Mouse (Mus musculus) adrenal gland (tissue): Measurements from ENCODE around the gene Hemgn.

Source experiments
- intact Hi-C: fragments of 180-260 bp; cut with DNase I; formaldehyde crosslinking; loops from one replicate; pipeline ENCODE4 v1.15.1; 2025

The Hemgn gene

DNA sequence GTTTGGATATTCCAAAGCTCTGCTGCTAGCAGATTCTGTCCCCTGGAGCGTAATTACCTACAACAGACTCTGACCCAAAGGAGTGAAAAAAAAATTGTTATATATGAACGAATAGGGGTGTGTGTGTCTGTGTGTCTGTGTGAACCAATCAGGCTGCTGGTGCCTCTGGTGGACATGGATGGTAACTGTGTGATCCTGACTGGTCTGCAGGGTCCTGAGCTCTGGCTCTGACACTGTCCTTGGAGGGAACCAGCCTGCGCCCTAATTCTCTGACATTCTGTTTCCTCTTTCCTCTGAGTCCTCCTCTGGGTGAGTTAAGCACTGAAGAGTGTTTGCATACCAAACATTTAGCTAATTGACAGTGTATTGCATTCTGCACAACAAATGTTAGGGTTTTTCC, 4.2 kb upstream of the Hemgn start:
- intact Hi-C loops = no loop called here

DNA sequence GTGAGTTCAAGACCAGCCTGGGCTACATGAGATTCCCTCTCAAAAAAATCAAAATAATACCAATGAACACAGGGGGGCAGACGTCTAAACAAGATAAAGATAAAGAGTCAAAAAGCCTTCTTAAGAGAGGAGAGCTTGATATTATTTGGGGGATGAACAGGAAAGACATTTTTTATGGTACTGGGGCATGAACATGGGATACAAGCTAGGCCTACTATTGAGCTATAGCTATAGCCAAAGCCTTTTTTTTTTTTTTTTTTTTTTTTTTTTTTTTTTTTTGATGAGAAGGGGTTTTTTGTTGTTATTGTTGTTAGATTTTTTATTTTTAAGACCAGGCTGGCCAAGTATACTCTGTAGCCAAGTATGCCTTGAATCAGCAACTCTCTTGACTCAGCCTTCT, 1.2 kb downstream of the Hemgn start:
- intact Hi-C loops = no loop called here

DNA sequence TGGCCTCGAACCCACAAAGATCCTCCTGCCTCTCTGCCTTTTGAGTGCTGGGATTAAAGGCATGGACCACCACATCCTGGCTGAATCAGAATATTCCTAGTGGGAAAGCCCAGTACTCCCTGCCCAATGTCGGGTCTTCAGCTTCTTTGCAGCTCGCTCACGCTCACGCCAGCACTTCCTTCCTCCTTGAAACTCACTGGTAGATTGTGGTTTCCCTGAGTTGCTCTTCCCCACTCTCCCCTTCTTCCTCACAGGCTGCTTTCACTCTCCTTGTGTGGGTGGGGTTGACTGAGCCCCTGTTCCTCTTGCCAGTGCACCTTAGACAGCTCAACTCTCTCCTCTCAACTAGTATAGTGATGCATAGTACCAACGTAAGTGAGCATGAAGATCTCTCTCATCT, 1.8 kb downstream of the Hemgn start:
- intact Hi-C loops = no loop called here

DNA sequence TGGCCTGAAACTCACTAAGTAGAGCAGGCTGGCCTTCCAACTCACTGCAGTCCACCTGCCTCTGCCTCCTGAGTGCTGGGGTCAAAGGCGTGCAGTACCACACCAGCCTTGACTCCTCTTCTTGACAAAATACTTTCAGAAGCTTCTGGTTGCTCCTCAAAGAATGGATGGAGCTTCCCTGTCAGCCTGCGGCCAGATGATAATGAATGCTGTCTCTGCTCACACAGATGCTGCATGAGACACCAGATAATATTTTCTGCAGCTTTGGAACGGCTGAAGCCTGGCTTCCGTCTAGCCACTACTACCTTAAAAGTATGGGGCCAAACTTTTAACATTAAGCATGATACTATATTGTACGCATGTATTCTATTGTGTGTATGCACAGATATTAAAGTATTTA, 2.6 kb downstream of the Hemgn start:
- intact Hi-C loops = no loop called here

DNA sequence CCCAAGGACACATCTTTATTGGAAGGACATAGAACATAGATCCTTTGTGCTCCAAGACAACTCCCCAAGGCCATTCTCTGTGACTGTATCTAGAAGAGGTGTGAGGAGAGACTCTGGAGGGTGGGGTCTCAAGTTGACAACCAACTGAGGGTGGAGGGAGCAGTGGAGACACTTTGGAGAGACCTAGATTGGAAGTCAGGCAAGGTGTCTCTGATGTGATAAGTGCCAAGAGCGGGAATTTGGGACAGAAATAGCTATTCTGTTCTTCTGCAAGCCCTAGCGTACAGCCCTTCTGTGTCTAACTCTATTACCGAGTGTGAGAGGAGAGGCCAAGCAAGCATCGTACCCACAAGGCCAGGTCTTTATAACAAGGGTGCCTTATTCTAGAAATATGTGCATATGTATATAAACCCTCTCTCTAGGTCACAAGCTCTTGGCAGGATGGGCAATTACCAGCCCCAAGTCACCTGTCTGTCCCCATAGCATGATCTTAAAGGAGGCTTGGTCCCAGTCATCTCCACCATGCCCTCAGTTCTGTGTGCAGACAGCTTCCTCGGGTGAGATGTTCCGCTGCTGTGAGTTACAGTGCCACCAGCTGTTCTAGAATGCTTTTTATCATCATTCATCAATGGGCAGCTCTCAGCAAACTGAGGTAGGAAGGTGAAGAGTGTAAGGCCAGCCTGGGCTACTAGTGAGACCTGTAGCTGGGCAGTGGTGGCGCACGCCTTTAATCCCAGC, 6.2 kb downstream of the Hemgn start:
- intact Hi-C loops = no loop called here

DNA sequence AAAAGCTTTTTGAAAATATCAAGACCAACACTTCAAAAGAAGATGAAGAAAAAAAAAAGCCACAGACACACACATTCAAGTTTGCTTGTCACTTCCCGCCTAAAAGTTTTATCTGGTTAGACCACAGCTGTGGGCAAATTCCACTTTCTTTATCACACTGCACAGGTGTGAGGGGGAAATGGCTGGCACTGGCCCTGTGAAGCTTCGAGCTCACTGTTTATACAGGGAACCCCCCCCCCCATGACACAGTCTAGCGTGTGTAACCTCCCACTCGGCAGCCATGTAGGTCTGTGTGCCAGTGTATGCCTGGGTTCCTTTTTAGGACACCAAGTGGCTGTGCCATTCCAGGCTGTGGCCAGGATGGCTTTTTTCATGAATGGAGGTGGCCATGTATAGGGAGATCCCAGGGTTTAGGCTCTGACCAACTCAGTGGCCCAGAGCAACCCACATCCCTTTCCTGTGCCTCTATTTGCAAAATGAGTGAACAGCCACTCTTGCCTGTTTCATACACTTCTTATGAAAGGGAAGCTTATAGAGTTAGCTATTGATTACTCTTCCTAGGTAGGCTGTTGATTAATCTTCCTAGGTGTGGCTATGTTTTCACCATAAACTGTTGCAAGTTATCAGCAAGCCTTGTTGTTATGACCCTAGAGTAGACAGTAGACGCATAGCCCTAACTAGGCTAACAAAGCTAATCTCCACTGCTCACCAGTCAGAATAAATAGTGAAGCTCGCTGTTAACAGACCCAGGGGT, 9.1 kb downstream of the Hemgn start:
- intact Hi-C loops = no loop called here

DNA sequence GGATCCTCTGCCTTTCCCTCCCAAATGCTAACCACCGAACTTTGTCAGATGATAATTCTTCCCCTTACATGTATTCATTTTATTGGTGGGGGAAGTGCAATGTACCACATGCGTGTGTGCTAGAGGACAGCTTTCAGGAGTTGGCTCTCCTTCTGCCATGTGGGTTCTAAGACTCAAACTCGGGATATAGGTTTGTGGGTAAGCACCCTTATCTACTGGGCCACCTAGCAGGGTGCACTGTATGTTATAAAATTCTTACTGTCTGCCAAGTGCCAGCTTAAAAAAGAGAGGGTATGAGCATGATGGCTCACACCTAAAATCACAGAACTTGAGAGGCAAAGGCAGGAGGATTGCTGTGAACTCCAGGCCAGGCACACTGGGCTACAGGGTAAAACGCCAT, 14.5 kb downstream of the Hemgn start:
- intact Hi-C loops = no loop called here

DNA sequence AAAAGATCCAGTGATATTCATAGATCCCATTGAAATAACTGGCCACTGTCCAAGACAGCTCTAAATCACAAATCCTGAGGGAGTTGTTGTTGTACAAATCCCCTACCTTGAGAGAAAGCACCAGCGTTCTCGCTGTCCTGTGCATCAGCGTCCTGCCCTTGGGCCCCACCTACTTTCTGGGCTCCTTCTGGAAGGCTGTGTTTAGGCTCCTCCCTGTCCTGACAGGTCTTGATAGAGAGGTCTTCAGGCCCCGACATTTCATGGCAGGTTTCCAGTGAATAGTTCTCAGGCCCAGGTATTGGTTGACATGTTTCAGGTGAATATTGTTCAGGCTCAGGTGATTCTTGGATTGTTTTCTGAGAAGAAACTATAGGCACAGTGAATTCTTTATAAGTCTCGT, 17.6 kb downstream of the Hemgn start:
- intact Hi-C loops = no loop called here

DNA sequence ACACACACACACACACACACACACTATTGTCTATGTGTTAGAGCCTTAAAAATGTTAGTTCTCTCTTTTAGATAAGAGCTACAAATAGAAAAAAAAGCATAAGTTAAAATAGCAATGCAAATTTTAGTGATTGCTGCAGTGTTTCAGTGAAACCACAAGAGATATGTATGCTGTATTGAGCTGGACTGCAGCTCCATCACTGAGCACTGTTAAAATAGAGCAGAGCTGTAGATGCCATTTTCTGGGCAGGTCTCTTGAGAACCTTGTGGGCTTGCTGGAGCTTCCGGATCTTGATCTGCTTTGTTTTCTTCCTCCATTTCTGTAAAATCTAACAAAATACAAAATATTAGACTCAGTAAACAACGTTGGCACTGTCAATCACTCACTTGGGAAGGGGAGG, 18.9 kb downstream of the Hemgn start:
- intact Hi-C loops = loop anchor here (5.0 kb wide), 1 partner anchor 68 kb away; no protein-coding TSS in a partner anchor

DNA sequence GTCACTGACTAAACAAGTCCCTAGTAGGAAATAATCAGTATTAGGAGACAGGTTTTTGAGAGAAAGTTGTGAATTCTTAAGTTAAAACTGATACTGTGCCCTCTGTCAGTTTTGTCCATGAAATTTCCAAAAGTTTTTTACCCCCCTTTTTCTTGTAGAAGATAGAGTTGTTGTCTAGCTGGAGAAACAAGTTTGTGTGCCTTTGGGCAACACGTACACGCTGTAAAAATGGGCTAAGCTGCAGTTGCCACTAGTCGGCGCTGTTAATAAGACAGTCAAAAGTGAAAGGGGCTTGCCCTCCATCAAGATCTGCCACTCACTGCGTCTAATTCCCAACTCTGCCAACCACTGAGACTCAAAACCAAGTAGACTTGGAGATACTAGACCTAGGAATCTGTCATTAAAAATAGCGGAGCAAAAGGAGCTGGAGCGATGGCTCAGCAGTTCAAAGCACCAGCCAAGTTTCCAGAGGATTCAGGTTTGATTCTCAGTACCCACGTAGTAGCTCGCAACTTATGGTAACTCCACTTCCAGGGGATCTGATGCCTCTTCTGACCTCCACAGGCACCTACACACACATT, 22.8 kb downstream of the Hemgn start:
- intact Hi-C loops = loop anchor here (5.0 kb wide), 1 partner anchor 72 kb away; no protein-coding TSS in a partner anchor

DNA sequence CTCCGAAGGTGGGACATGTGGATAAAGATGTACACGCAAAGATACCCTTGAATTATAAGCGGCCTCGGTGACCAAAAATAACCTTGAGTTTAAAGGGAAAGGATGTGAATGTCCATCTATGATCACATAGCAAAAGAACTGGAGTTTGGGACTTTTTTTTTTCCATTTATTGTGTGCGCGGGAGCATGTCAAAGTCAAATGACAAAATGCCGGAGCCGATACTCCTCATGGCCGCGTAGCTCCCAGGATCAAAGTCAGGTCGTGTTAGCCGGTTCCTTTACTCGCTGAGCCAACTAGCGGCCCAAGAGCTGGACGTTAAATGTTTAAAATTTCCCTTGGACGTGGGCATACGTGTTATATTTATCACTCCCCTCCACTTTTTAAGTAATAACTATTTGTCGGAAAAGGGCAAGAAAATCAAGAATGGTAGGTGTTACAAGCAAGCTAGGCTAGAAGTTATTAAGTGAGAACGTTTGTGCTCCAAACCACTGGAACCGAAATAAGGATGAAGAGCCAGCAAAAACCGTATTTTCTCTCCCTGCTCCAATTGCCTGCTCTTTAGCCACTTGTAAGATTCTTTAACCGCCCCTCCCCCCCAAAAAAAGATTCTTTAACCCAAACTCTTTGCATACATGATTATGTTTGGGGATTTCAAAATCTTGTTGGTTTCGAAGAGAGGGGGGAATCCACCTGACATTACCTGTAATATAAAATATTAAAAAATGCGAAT, 23.5 kb downstream of the Hemgn start:
- intact Hi-C loops = loop anchor here (5.0 kb wide), 1 partner anchor 73 kb away; no protein-coding TSS in a partner anchor

DNA sequence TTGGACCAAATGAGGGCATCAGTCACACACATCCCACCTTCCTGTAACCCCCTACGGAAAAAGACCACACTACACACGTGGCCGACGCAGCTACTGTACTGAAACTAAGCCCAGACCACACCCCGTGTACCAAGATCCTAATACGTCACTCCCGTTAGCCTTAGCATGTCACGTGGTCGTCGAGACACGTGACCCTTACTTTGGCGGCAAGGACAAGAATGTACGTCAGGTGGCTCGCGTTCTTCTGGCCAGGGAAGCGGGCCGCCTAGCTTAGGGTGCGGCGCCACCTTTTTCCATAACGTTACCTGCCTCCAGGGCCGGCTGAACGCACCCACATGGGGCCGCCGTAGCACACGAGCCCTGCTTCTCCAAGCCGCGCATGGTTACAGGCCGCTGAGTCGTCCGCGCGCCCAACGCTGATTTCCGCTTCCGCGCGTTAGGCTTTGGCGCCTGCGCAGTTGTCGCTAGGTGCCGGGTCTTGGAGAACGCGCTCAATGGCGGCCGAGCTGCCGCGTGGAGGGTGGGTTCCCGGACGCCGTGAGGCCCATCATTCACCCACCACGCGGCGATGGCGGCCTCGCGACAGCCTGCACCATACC, 24.2 kb downstream of the Hemgn start, which contains the start of gene Trmo:
Gene Trmo, minus strand, starts transcription at position 425 of the 599 bp plus-strand sequence.
- intact Hi-C loops = no loop called here

DNA sequence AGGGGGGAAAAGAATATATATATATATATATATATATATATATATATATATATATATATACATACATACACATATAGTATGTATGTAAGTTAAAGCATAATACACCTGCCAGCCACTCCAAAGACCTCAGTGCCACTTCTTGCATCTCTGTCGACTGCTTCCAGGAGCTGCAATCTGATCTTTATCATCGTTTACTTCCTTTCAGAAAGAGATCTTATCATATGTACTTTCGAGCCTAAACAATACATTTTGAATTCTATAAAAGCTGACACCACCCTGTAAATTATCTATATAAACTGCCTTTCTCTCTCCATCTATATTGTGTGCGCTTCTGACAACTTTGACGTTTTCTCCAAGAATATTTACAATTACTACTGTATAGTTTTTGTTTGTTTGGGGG, 24.8 kb downstream of the Hemgn start:
- intact Hi-C loops = no loop called here

DNA sequence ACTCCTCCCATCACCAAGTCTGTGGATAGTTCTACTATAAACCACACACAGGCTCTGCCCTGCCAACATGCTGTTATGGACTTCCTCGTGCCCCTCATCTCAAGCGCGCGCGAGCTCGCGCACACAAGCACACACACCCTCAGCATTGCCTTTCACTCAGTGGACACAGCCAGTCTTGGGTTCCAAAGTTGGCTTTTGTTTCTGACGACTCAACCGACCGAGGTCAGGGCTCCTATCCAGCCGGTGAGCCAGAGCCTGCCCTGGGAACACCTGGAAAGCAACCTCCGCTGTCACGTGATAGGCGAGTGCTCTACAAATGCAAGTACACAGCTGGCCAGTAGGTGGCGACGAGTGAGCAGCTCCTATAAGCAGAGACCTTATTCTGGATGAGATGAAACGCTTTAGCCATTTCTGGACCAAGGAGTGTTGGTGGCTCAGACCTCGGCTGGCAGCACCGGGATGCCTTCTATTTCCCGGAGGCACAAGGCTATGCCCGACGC, 38.4 kb downstream of the Hemgn start:
- intact Hi-C loops = loop anchor here (5.0 kb wide), 1 partner anchor 173 kb away; no protein-coding TSS in a partner anchor

DNA sequence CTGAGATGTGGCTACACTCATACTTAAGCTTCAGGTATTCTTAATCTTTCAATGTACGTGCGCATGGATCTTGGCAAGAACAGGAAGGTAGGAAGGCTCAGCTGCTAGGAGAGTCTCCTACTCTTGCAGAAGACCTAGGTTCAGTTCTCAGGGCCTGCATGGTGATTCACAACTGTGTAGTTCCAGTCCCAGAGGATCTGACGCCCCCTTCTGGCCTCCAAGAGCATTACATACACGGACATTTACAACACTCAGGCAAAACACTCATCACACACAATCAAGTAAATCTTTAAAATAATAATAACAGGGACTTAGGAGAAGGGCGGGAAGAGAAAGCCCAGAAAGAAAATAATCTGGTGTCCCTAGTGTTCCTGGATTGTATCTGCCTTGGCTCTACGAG, 38.9 kb downstream of the Hemgn start:
- intact Hi-C loops = no loop called here

DNA sequence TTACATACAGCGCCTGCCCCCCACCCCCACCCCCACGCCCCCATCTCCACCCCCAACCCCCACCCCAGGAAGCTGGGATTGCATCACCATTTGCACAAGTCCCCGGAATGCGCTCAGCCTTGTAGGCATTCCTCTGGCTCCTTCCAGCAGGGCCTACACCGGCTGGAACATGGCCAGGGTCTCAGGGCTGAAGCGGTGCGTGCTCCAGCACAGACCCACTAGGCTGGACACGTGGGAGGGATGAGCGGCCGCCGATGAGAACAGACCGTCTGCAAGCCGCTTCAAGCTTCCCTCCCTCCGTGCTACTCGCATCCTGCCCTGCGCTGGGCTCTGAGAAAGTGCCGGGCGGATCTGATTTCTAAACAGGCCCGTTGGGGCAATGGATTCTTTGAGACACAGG, 42.3 kb downstream of the Hemgn start:
- intact Hi-C loops = no loop called here

DNA sequence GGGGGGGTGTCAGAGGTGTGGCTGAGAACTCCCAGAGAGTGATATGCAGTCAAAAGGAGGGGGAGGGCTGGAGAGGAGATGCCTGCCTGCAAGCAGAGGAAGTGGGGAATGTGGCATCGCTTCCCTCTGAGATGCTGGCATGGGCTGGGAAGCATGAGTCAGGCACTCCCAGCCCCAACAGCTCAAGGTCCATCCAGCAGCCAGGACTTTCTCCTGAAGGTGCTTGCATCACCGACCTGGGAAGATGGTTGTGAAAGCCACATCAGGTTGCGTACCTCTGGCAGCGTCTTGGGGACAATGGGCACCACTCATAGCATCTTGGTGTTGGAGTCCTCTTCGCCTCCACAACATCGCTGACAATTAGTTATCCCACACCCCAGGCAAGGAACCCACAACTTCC, 42.9 kb downstream of the Hemgn start:
- intact Hi-C loops = no loop called here

DNA sequence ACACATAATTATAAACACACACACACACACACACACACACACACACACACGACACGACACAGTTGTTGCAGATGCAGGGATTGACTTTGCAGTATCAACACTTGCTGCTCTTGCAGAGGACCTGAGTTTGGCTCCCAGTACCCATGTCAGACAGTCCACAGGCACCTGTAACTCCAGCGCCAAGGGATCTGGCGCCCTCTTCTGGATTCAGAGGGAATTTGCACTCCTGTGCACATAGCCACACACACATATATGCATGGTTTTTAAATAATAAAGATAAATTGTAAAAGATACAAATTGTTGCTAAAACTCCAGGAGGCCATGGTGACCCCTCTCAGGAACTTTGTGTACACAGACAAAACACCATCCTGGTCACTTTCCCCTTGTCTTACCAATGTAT, 44.2 kb downstream of the Hemgn start:
- intact Hi-C loops = no loop called here

DNA sequence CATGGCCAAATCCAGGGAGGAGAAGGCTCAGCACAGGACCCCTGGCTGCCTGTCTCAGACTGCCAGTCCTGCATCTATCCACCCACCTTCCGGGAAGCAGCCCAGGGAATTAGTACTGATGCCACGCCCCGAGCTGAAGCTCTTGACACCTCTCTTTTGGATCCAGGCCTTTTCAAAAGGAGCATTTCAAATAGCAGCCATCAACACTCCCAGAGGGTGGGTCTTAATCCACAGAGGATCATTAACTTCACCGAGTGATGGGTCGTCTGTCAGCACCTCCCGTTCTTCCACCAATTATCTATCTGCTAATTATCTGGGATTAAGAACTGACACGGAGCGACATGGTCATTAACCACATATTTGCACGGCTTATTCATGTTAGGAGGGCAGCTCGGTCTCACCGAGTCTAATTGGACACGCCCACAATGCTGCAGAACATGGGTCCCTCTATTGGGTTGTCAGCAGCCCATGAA, 45.8 kb downstream of the Hemgn start:
- intact Hi-C loops = no loop called here

DNA sequence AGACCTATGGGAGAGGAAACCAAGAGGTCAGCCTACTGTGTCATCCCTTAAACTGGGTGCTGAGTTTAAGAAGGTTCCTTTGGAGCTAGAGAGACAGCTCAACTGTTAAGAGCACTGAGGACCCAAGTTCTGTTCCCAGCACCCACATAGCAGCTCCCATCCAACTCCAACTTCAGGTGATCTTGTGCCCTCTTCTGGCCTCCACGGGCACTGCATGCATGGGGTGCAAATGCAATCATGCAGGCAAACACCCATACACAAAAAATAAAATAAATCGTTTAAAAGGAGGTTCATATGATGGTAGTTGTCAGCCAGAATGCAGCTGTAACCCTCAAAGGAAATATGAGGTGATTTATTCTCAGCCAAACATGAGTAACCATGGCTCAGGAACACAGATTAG, 48.9 kb downstream of the Hemgn start:
- intact Hi-C loops = no loop called here

DNA sequence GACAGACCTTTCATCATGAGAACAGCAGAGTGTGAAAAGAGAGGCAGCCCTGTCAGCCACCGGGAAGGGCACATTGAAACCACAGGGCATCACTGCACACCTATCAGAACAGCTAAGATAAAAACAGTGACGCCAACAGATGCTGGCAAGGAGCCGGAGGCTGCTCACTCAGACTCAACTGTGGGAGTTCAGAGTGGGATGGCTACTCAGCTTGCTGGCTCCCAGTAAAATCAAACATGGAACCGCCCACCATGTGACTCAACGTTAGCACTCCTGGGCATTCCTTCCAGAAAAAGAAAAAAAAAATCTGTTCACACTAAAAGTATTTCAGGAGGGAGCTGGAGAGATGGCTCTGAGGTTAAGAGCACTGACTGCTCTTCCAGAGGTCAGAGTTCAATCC, 52.0 kb downstream of the Hemgn start:
- intact Hi-C loops = no loop called here
